Mouse (Mus musculus) myocyte (in vitro differentiated cells): ENCODE results near the gene Mtfmt.

ENCODE experiments used
- CEBPB ChIP-seq: IDR thresholded peaks from 2 replicates; pipeline ENCODE4 v1.6.1; 2011; ENCODE audit warnings: mild to moderate bottlenecking, moderate library complexity; ENCODE audit not compliant: poor library complexity, insufficient read depth, severe bottlenecking
- E2F4 ChIP-seq: IDR thresholded peaks from one replicate; pipeline ENCODE4 v1.6.1; 2011; ENCODE audit warnings: mild to moderate bottlenecking, control low read depth, moderate library complexity; ENCODE audit not compliant: insufficient read depth
- MAX ChIP-seq: IDR thresholded peaks from one replicate; pipeline ENCODE4 v1.6.1; 2011; ENCODE audit warnings: low read depth, mild to moderate bottlenecking, control low read depth
- MYOD1 ChIP-seq, 3 experiments: IDR thresholded peaks; one replicate each; pipeline ENCODE4 v1.6.1; 2011; ENCODE audit warnings: control low read depth in 2 of 3, low read depth in 2 of 3, mild to moderate bottlenecking in 2 of 3, moderate library complexity in 1 of 3; ENCODE audit not compliant: insufficient read length in 2 of 3, control insufficient read depth in 1 of 3
- MYOG ChIP-seq, 3 experiments: IDR thresholded peaks; one replicate each; pipeline ENCODE4 v1.6.1; 2011; ENCODE audit warnings: control low read depth in 2 of 3, low read depth in 2 of 3, mild to moderate bottlenecking in 2 of 3; ENCODE audit not compliant: insufficient read length in 2 of 3, control insufficient read depth in 1 of 3, insufficient read depth in 1 of 3
- POLR2A ChIP-seq: IDR thresholded peaks from one replicate; pipeline ENCODE4 v1.6.1; 2011; ENCODE audit warnings: low read depth, mild to moderate bottlenecking, control low read depth, moderate library complexity; ENCODE audit not compliant: insufficient read length
- POLR2AphosphoS2 ChIP-seq: IDR thresholded peaks from one replicate; pipeline ENCODE4 v1.6.1; 2011; ENCODE audit warnings: low read depth, control low read depth; ENCODE audit not compliant: insufficient read length
- SRF ChIP-seq: IDR thresholded peaks from one replicate; pipeline ENCODE4 v1.6.1; 2011; ENCODE audit warnings: low read depth; ENCODE audit not compliant: control insufficient read depth, insufficient read length
- USF1 ChIP-seq: IDR thresholded peaks from one replicate; pipeline ENCODE4 v1.6.1; 2011; ENCODE audit warnings: low read depth, mild to moderate bottlenecking, control low read depth, moderate library complexity

GRCm38 (mm10) chr9:65394360-65394759 lies 41.2 kb upstream of the Mtfmt start:
- no peak for TF ChIP-seq MYOD1 (IDR thresholded peaks at IDR 0.05; ENCODE audit: control insufficient read depth in 1 of 3, insufficient read length in 2 of 3, low read depth in 2 of 3)
- TF ChIP-seq USF1 = no peak
- no peak for TF ChIP-seq POLR2A
- TF ChIP-seq POLR2AphosphoS2 = no peak
- TF ChIP-seq CEBPB = no peak
- TF ChIP-seq MAX = no peak
- TF ChIP-seq SRF = no peak
- TF ChIP-seq E2F4 = no peak
- no peak for TF ChIP-seq MYOG (IDR thresholded peaks at IDR 0.05; ENCODE audit: control insufficient read depth in 1 of 3, insufficient read depth in 1 of 3, insufficient read length in 2 of 3, low read depth in 2 of 3)
